8 mouse cellular contexts compared by ENCODE assay signal in the genomic region with DNA sequence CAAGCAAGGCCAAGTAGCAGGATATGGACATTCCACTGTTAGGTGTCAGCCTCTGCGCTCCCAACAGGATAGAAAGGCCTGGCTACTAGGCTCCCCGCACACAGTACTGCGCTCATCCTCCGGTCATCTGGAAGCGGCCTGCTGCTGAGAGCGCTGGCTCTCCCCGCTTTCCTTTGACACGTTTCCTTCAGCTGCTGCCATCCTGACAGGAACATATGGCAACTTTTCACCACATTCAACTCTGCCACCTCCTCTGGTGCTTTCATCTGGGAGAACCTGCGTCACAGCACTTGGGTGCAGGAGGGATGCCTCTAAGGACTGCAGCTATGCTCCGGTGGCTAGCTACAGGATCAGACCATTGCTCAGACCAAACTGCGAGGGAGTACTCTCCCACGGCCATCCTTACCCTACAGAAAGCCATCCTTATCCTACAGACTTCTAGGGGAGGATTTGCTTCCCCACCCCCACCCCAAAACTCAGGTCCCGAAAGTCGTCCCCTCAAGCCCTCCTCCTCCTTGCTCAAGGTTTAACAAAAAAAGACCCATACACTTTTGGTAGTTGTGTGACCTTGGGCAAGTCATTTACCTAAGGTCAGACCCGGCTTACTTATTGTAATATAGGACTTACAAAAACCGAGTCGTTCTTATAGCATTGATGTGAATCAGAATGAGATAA. TPM values are rescaled to one million over a fixed set of nuclear protein-coding genes. Genes with fewer than 3 reads are reported as not detected.
A peak's percentile ranks its signal among the peaks of the same experiment; 100 is the strongest.
DNase-seq lines count a peak whose midpoint lies in the region; ATAC-seq and TF ChIP-seq lines count a peak whose summit lies in the region.

No protein-coding gene starts in this region.

- H3K36me3 ChIP-seq in embryonic facial prominence, embryonic 13.5 days, result no peaks in the 10 kb centered on the region
- no peaks in the 10 kb centered on the region for H3K36me3 ChIP-seq in hindbrain, embryonic 11.5 days (ENCODE audit: control insufficient read depth, insufficient read depth, low read length)

- peak overlapping the region; percentile 82 for H3K4me3 ChIP-seq in embryonic facial prominence, embryonic 13.5 days
- H3K4me3 ChIP-seq in hindbrain, embryonic 11.5 days (ENCODE audit: low read depth, low read length), result peak overlapping the region; percentile 61
- peak overlapping the region; percentile 20; the same call in 1 of the 2 replicates for H3K4me3 ChIP-seq in olfactory bulb, adult 2 months (ENCODE audit: insufficient read depth, low read depth, low read length)

- no peak for TF ChIP-seq CTCF in olfactory bulb, adult 2 months (IDR thresholded peaks at IDR 0.05; ENCODE audit: insufficient read depth, low read depth, low read length)

- no peak for TF ChIP-seq POLR2A in olfactory bulb, adult 2 months (IDR thresholded peaks at IDR 0.05; ENCODE audit: insufficient read depth, low read depth, low read length)

- no peaks in the 10 kb centered on the region for H3K27me3 ChIP-seq in embryonic facial prominence, embryonic 13.5 days
- H3K27me3 ChIP-seq in hindbrain, embryonic 11.5 days (ENCODE audit: control insufficient read depth, insufficient read depth, low read length), result 0 out of 2 replicates have a peak, but pooled peaks cover 2% of the 10 kb centered on the region

- 7% methylated on average over 17 of the region's 17 CpGs for WGBS in embryonic facial prominence, embryonic 13.5 days
- WGBS in hindbrain, embryonic 11.5 days, result 7% methylated on average over 17 of the region's 17 CpGs
- 38% methylated on average over 17 of the region's 17 CpGs for WGBS in olfactory bulb, adult 2 months

- DNase-seq in right cerebral cortex, adult 18-20 months, result peak; percentile 77
- no peak for DNase-seq in right cerebral cortex, postnatal 4 days
- DNase-seq in hindbrain, embryonic 11.5 days (ENCODE audit: low spot score), result peak; percentile 50
- peak; percentile 8 for DNase-seq in liver
- no peak for DNase-seq in thymus, postnatal 4 days
- DNase-seq in spleen, adult 12 weeks (ENCODE audit: low spot score), result no peak

- H3K9me3 ChIP-seq in embryonic facial prominence, embryonic 13.5 days, result no peaks in the 10 kb centered on the region; the same call in 1 of the 2 replicates
- H3K9me3 ChIP-seq in hindbrain, embryonic 11.5 days (ENCODE audit: control insufficient read depth, low read length), result no peaks in the 10 kb centered on the region

- peak overlapping the region; percentile 94 for H3K4me2 ChIP-seq in embryonic facial prominence, embryonic 13.5 days
- H3K4me2 ChIP-seq in hindbrain, embryonic 11.5 days (replicated peaks; ENCODE audit: low read depth, low read length), result peak overlapping the region; percentile 84

- H3K9ac ChIP-seq in embryonic facial prominence, embryonic 13.5 days, result peak overlapping the region; percentile 91
- no peak overlapping the region for H3K9ac ChIP-seq in hindbrain, embryonic 11.5 days (ENCODE audit: low read depth, low read length)

- peaks cover 31% of the 10 kb centered on the region for H3K4me1 ChIP-seq in embryonic facial prominence, embryonic 13.5 days
- H3K4me1 ChIP-seq in hindbrain, embryonic 11.5 days (replicated peaks; ENCODE audit: control insufficient read depth, insufficient read depth, low read length), result peaks cover 10% of the 10 kb centered on the region; the same call in 1 of the 2 replicates
- H3K4me1 ChIP-seq in olfactory bulb, adult 2 months (ENCODE audit: control insufficient read depth, insufficient read depth, low read length), result peaks cover 22% of the 10 kb centered on the region

- ATAC-seq in embryonic facial prominence, embryonic 13.5 days (ENCODE audit: insufficient number of reproducible peaks, insufficient read depth, low FRiP score, low TSS enrichment, low read depth), result no peak
- no peak for ATAC-seq in hindbrain, embryonic 11.5 days (ENCODE audit: low FRiP score)

- H3K27ac ChIP-seq in embryonic facial prominence, embryonic 13.5 days, result 0 out of 2 replicates have a peak overlapping the region, but pooled peaks have one; percentile 2
- H3K27ac ChIP-seq in hindbrain, embryonic 11.5 days (ENCODE audit: low read depth, low read length), result no peak overlapping the region
- no peak overlapping the region for H3K27ac ChIP-seq in olfactory bulb, adult 2 months (ENCODE audit: insufficient read depth, low read depth, low read length)

RNA-seq across cellular contexts. Expression of a gene that starts 2.0 kb away (rescaled TPM):
- polyA plus RNA-seq in embryonic facial prominence, embryonic 13.5 days (2015; fragmentation: Nextera tagmentation; extraction: Ambion mirVana), result 13.1 and 14.8 TPM in 2 replicates
- polyA plus RNA-seq in hindbrain, embryonic 11.5 days (2014; fragmentation: Nextera tagmentation; extraction: Ambion mirVana), result 24.8 and 27.4 TPM in 2 replicates
- 158 TPM in 1 of 2 replicates, not detected in the other for polyA plus RNA-seq in olfactory bulb, adult 2 months (2012; ENCODE audit: insufficient read depth, insufficient read length, low replicate concordance, missing spikeins)

Comparison
In these comparisons a context has a peak if more than half of its experiments do, and no peak if none do; other contexts are left out.
1. DNase-seq: peak in right cerebral cortex, adult 18-20 months (single experiment), hindbrain, embryonic 11.5 days (single experiment) and liver (single experiment); none in right cerebral cortex, postnatal 4 days (single experiment), thymus, postnatal 4 days (single experiment) and spleen, adult 12 weeks (single experiment).
2. H3K4me3 ChIP-seq: peak in every context shown above with its lines; median percentile 82 in embryonic facial prominence, embryonic 13.5 days; 61 in hindbrain, embryonic 11.5 days; 20 in olfactory bulb, adult 2 months.